21 mouse cellular contexts compared by ENCODE assay signal in the genomic region with DNA sequence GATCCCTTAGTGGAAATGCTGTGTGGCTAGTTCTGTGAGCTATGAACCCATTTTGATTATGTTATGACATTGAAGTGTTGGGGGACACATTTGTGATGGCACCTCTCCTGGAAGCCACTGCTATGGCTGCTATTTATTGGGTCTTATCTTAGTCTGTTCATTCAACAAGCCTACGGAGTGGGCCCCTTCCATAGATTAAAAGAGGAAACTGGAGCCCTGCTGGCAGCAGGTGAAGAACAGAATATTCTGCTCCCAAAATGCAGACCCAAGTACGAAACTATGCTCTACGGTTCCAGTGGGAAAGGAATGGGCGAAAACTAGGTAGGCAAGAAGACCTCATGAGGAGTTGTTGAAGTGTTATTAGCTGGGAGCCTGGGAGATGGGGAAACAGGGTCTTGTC. TPM values are rescaled to one million over a fixed set of nuclear protein-coding genes. Genes with fewer than 3 reads are reported as not detected.
DNase-seq lines count a peak whose midpoint lies in the region; ATAC-seq and TF ChIP-seq lines count a peak whose summit lies in the region.
"Had no signal": no experiment of that assay in that cellular context is flagged by ENCODE, and none has a peak within 500 bp of the region (broad histone marks: within the 10 kb centered on the region; RNA-seq: fewer than 3 reads in every experiment).

No protein-coding gene starts in this region.

- no peak overlapping the region for H3K9ac ChIP-seq in liver, postnatal 0 days (replicated peaks)
- H3K9ac ChIP-seq in liver, embryonic 11.5 days (ENCODE audit: low read depth, low read length), result no peak overlapping the region
- no peak overlapping the region for H3K9ac ChIP-seq in liver, embryonic 14.5 days (replicated peaks)
- H3K9ac ChIP-seq: embryonic facial prominence, embryonic 12.5 days; forebrain, embryonic 13.5 days; hindbrain, embryonic 13.5 days had no signal

- H3K27ac ChIP-seq in liver, postnatal 0 days (ENCODE audit: low read depth), result no peak overlapping the region
- H3K27ac ChIP-seq in liver, embryonic 11.5 days (ENCODE audit: low read depth, low read length), result peak overlapping the region; percentile 58
- H3K27ac ChIP-seq in liver, embryonic 14.5 days, result peak overlapping the region; percentile 44
- H3K27ac ChIP-seq: embryonic facial prominence, embryonic 12.5 days; forebrain, embryonic 13.5 days; hindbrain, embryonic 13.5 days; hindbrain, postnatal 0 days had no signal

- H3K4me3 ChIP-seq in liver, postnatal 0 days (ENCODE audit: low read depth, low read length), result no peak overlapping the region
- no peak overlapping the region for H3K4me3 ChIP-seq in liver, embryonic 11.5 days (ENCODE audit: low read depth, low read length)
- H3K4me3 ChIP-seq in liver, embryonic 14.5 days (ENCODE audit: insufficient read depth in 1 of 2, low read depth in 2 of 2, low read length in 2 of 2), result no peak overlapping the region
- H3K4me3 ChIP-seq: embryonic facial prominence, embryonic 12.5 days; forebrain, embryonic 13.5 days; heart, embryonic 10.5 days; hindbrain, embryonic 13.5 days had no signal

- DNase-seq in liver, result peak; percentile 26
- DNase-seq in liver, postnatal 0 days, result no peak
- DNase-seq in liver, embryonic 11.5 days (ENCODE audit: low spot score), result no peak
- DNase-seq in liver, embryonic 14.5 days (ENCODE audit: low read depth in 3 of 3, low spot score in 3 of 3), result no peak
- DNase-seq in left cerebral cortex, postnatal 10 days (ENCODE audit: extremely low spot score in 1 of 2, low spot score in 2 of 2), result no peak
- no peak for DNase-seq in kidney, adult 9 months
- DNase-seq: adrenal gland, postnatal 14 days; cerebellum, adult 11-12 months; cerebellum, adult 9-10 months; cerebellum, postnatal 25 days; gastrocnemius, postnatal 36 days; heart, adult 18-20 months; heart, postnatal 10 days had no signal

- H3K4me1 ChIP-seq in liver, postnatal 0 days (ENCODE audit: insufficient read depth), result peaks cover 42% of the 10 kb centered on the region
- peaks cover 61% of the 10 kb centered on the region for H3K4me1 ChIP-seq in liver, embryonic 11.5 days (replicated peaks; ENCODE audit: control insufficient read depth, insufficient read depth, low read length)
- peaks cover 57 to 69% of the 10 kb centered on the region in 2 experiments for H3K4me1 ChIP-seq in liver, embryonic 14.5 days (replicated peaks; ENCODE audit: control insufficient read depth in 2 of 2, insufficient read depth in 2 of 2, low read length in 1 of 2)
- H3K4me1 ChIP-seq: embryonic facial prominence, embryonic 12.5 days; forebrain, embryonic 13.5 days; hindbrain, embryonic 13.5 days had no signal

- H3K27me3 ChIP-seq in liver, postnatal 0 days (ENCODE audit: insufficient read depth, low read length), result no peaks in the 10 kb centered on the region
- no peaks in the 10 kb centered on the region for H3K27me3 ChIP-seq in liver, embryonic 11.5 days (replicated peaks; ENCODE audit: control insufficient read depth, insufficient read depth, low read length)
- H3K27me3 ChIP-seq in liver, embryonic 14.5 days (ENCODE audit: control insufficient read depth, insufficient read depth, low read length), result no peaks in the 10 kb centered on the region
- H3K27me3 ChIP-seq: embryonic facial prominence, embryonic 12.5 days; forebrain, embryonic 13.5 days; hindbrain, embryonic 13.5 days had no signal

- WGBS in liver, postnatal 0 days (ENCODE audit: insufficient replicate concordance), result 66% methylated on average over 4 of the region's 4 CpGs
- 72% methylated on average over 4 of the region's 4 CpGs for WGBS in liver, embryonic 11.5 days
- 44% methylated on average over 4 of the region's 4 CpGs for WGBS in liver, embryonic 14.5 days (ENCODE audit: insufficient replicate concordance)

- no peaks in the 10 kb centered on the region for H3K36me3 ChIP-seq in liver, postnatal 0 days (replicated peaks; ENCODE audit: insufficient read depth, low read length)
- no peaks in the 10 kb centered on the region for H3K36me3 ChIP-seq in liver, embryonic 11.5 days (ENCODE audit: control insufficient read depth, insufficient read depth, low read length)
- H3K36me3 ChIP-seq in liver, embryonic 14.5 days (replicated peaks; ENCODE audit: control insufficient read depth, insufficient read depth, low read depth), result no peaks in the 10 kb centered on the region
- H3K36me3 ChIP-seq: embryonic facial prominence, embryonic 12.5 days; heart, embryonic 10.5 days; hindbrain, embryonic 13.5 days had no signal

- TF ChIP-seq EP300 in liver, postnatal 0 days (IDR thresholded peaks at IDR 0.05; ENCODE audit: low read depth), result no peak
- no peak for TF ChIP-seq EP300 in liver, embryonic 14.5 days (IDR thresholded peaks at IDR 0.05; ENCODE audit: low read depth)

- no peaks in the 10 kb centered on the region for H3K9me3 ChIP-seq in liver, postnatal 0 days (ENCODE audit: low read length)
- H3K9me3 ChIP-seq in liver, embryonic 11.5 days (ENCODE audit: control insufficient read depth, low read length), result no peaks in the 10 kb centered on the region
- no peaks in the 10 kb centered on the region for H3K9me3 ChIP-seq in liver, embryonic 14.5 days (ENCODE audit: control insufficient read depth, low read length)
- H3K9me3 ChIP-seq: embryonic facial prominence, embryonic 12.5 days; forebrain, embryonic 13.5 days; heart, embryonic 10.5 days; hindbrain, embryonic 13.5 days had no signal

- no peak for ATAC-seq in liver, postnatal 0 days
- no peak for ATAC-seq in liver, embryonic 11.5 days (replicated peaks; ENCODE audit: low FRiP score)
- no peak for ATAC-seq in liver, embryonic 14.5 days (ENCODE audit: insufficient read depth)
- ATAC-seq: forebrain, embryonic 13.5 days; hindbrain, postnatal 0 days had no signal

- no peak for TF ChIP-seq CTCF in liver, postnatal 0 days (IDR thresholded peaks at IDR 0.05; ENCODE audit: low read depth)
- no peak for TF ChIP-seq CTCF in liver, embryonic 14.5 days (IDR thresholded peaks at IDR 0.05; ENCODE audit: low read depth)

- no peak overlapping the region for H3K4me2 ChIP-seq in liver, postnatal 0 days (ENCODE audit: low read depth, low read length)
- H3K4me2 ChIP-seq in liver, embryonic 11.5 days, result peak overlapping the region; percentile 20; the same call in 1 of the 2 replicates
- H3K4me2 ChIP-seq in liver, embryonic 14.5 days (ENCODE audit: low read depth), result peak overlapping the region; percentile 51
- H3K4me2 ChIP-seq: embryonic facial prominence, embryonic 12.5 days; forebrain, embryonic 13.5 days; hindbrain, embryonic 13.5 days had no signal

- intact Hi-C loops in left cerebral cortex, postnatal 10 days (cut with DNase I), result no loop called here

RNA-seq across cellular contexts. Expression of a gene that starts 3.8 kb away (rescaled TPM):
- 24.6 and 29.3 TPM in 2 replicates for polyA plus RNA-seq in liver, postnatal 0 days (2015; fragmentation: Nextera tagmentation; extraction: Ambion mirVana)
- polyA plus RNA-seq in liver, embryonic 11.5 days (2014; fragmentation: Nextera tagmentation; extraction: Ambion mirVana), result 2.5 and 3.5 TPM in 2 replicates
- 3.4 and 3.8 TPM in 2 replicates for polyA plus RNA-seq in liver, embryonic 14.5 days (2012; rRNA removed)
- polyA plus RNA-seq in liver, embryonic 14.5 days (2014; fragmentation: Nextera tagmentation; extraction: Ambion mirVana), result 5.3 and 6.5 TPM in 2 replicates
- not detected for total RNA-seq in left cerebral cortex, postnatal 10 days (2021)
- total RNA-seq: gastrocnemius, adult 8-10 months; gastrocnemius, postnatal 36 days; hematopoietic stem cell, adult 5-6 weeks; hindbrain, postnatal 0 days had no signal
- polyA plus RNA-seq: cortical plate, adult 2 months; forebrain, embryonic 13.5 days; hindbrain, embryonic 13.5 days had no signal

RNA-seq across cellular contexts. Expression of a gene that starts 41.9 kb away (rescaled TPM):
- polyA plus RNA-seq in liver, postnatal 0 days (2015; fragmentation: Nextera tagmentation; extraction: Ambion mirVana), result 0.05 TPM in 1 of 2 replicates, not detected in the other
- 0.90 and 0.93 TPM in 2 replicates for polyA plus RNA-seq in liver, embryonic 11.5 days (2014; fragmentation: Nextera tagmentation; extraction: Ambion mirVana)
- polyA plus RNA-seq in liver, embryonic 14.5 days (2012; rRNA removed), result 0.08 and 0.09 TPM in 2 replicates
- 0.01 and 0.03 TPM in 2 replicates for polyA plus RNA-seq in liver, embryonic 14.5 days (2014; fragmentation: Nextera tagmentation; extraction: Ambion mirVana)
- 10 to 100 TPM; 25.6 to 26.4 TPM for total RNA-seq in left cerebral cortex, postnatal 10 days (2021)
- total RNA-seq: hematopoietic stem cell, adult 5-6 weeks had no signal
